Mouse (Mus musculus): Measurements from ENCODE around the gene Map3k13.

Gene Map3k13

DNA sequence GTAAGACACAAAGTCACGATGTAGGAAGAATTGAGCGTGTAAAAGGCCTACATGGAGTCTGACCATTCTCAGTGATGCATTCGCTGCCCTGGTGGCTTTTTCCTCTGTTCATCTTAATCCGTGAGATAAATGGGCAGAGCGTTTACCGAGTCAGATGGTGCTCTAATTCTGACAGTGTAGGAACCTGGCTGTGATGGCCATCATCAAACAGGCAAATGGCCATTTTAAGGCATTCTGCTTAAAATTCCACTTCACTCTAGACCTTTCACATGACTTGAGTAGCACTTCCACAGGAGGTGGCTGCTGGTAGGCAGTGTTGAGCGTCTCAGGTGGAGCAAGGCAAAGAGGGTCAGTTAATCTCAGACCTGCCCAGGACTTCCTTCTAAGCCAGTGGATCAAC, 58.2 kb downstream of the Map3k13 start:
- no peak for DNase-seq (ENCODE audit: low spot score in 2 of 2)

DNA sequence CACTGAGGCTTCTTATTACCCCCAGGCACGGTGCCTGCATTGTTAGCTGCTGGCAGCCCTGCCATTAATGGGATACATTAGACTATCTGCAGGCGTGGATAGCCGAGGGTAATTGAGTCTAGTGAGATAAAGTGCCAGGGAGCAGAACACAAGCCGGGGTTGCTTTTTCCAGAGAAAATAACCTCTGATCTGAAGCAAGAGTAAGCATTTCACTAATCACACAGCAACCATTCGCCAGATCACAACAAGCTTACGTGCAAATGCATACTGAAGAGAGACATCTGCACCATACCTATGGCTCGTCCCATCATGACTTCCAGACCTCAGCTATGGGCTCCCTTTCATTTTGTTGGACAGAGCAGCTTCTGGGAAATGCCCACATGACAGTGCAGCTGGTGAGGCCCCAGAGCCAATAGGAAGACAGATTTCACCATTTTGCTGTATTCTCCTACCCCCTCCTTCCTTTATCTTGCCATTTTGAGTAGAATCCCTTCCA, 59.3 kb downstream of the Map3k13 start:
- peak in 1 of 2 experiments; percentile 47 for DNase-seq (ENCODE audit: low spot score in 2 of 2)

DNA sequence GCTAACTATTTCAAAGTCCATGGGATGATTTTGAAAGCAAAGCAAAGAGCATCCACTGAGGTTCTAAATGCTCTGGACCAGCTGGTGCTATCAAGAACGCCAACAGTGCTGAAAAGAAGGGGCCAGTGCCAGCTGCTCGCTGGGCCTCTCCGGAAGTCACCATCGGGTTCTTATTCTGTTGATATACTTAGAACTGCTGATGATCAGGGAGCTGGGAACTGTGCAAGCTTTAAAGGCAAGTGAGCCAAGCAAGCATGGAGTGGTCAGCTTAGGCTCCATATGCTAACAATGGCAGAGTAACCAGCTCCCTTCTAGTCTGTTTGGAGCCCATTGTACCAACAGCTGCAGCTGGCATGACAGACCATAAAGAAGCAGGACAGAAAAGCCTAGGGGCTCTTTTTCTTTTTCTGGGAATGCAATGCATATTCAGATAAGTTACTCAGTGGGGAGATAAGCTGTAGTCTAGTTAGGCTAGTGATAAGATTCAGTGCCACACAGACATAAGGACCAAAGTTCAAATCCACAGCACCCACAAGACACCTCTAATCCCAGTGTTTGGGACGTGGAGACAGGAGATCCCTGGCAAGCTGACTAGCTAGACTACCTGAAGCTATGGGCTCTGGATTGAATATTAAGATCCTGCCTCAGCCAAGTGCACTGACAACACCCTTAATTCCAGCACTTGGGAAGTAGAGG, 60.6 kb downstream of the Map3k13 start:
- DNase-seq (ENCODE audit: low spot score in 2 of 2) = peak in 1 of 2 experiments; percentile 61

DNA sequence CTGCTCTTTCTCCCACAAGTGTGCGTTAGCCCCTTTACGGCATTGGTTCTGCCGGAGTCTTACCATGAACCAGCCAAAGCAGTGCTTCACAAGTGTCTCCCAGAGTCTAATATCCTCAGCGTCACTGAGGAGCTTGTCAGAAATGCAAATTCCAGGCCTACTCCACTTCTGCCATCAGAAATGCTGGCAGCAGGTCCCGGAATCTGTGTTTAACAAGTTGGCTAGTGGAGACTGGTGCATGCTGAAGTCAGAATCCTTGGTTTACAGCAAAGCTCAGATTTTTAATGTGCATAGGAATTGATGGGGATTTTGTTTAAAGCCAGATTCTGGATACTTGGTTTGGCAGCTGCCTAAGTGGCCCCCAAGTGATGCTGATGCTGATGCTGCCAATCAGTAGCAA, 62.0 kb downstream of the Map3k13 start:
- peak; percentile 49 to 51 for DNase-seq (ENCODE audit: low spot score in 2 of 2)

DNA sequence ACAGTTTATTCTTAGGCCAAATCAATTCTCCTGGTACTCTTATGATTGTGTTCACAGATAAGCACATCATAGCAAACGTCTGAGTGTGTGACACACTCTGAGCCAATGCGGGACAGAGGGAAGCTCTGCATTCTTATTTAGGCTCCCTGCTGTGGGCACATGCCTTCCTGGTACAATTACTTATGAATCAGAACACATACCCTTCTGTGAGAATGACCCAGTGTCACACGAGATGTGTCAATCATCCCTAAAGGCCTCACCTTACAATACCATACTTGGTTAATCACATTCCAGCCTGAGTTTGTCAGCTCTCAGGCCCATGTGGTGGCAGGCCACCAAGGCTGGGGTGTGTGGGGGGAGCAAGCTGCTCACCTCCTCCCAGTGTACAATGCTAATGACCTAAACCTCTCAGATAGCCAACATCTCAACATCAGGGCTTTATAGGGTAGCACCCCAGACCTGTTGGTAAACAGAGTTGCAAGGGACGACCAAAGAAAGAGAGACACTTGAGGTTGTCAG, 63.0 kb downstream of the Map3k13 start:
- DNase-seq (ENCODE audit: low spot score in 2 of 2) = no peak

DNA sequence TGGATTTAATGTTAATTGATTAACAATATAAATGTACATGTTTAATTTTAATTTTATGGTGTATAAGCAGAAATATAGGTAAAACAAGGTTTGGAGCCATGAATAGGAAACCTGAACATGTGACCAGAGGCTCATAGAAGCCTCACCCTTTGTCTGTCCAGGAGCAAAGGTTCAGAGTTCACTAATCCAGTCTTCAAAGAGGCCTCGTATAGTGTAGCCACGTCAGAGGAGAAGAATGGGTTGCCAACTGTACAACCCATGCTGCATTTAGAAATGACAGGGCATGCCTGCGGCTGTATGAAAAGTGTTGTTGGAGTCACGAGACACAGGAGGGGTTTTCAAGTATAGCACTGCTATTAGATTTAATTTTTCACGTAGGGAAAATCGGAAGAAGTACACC, 64.0 kb downstream of the Map3k13 start:
- DNase-seq (ENCODE audit: low spot score in 2 of 2) = no peak

DNA sequence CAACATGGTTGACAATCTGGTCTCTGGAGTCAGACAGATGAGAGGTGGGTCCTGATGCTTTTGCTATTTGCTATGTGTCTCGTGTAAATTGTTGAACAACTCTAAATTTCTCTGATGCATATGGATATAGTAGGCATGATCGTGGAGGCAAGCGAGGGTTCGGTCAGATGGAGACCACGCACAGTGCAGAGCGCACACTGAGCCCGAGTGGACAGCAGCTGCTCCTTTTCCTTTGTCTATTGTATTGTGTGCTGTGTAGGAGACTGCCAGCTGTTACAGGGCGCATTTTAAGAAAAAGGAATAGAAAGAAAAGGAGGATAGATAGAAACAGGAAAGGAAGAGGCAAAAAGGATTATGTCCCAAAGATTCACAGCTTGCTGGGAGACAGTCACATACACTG, 64.7 kb downstream of the Map3k13 start:
- DNase-seq (ENCODE audit: low spot score in 2 of 2) = no peak

DNA sequence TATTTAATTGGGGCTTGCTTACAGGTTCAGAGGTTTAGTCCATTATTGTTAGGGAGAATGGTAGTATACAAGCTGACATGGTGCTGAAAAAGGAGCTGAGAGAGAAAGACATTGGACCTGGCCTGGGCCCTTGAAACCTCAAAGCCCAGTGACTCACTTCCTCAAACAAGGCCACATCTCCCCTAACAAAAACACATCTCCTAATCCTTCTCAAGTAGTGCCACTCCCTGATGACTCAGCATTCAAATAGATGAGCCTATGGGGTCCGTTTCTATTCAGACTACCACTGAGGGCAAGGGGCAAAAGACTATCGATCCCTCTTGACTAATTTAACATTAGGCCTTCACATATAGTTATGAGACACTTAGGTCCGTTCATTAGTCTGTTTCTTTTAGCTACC, 68.3 kb downstream of the Map3k13 start:
- DNase-seq (ENCODE audit: low spot score in 2 of 2) = no peak

DNA sequence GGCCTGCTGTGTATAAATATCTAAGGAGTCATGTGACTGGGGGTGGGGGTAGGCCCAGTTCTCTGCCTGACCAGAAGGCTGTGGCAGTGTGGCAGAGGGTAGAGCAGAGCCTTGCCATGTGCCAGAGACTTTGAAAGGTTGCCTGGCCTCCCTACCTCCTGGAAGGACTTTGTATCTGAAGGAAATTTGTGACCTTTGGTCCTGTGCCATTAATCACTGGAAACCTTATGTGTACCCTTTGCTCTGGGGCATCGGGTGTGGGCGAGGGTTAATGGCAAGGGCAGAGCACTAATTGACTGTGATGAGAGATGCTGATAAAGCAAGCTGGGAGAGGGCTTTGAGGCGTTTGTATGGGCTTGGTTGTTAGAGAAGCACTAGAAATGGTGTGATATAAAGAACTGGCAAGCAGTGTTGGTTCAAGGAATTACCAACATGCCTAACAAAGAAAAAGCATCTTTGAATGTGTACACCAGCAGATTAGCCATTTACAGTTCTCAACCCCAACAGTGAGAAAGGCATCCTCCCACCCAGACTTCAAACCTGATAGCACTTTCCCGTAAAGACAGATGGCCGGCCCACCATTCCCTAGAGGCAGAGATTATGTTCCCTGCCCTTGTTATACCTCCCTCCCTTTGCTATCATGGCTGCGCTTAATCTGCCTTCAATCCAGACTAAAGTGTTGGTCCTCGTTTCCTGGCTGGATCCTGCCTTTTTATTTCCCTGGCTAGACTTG, 71.3 kb downstream of the Map3k13 start:
- no peak for DNase-seq (ENCODE audit: low spot score in 2 of 2)

DNA sequence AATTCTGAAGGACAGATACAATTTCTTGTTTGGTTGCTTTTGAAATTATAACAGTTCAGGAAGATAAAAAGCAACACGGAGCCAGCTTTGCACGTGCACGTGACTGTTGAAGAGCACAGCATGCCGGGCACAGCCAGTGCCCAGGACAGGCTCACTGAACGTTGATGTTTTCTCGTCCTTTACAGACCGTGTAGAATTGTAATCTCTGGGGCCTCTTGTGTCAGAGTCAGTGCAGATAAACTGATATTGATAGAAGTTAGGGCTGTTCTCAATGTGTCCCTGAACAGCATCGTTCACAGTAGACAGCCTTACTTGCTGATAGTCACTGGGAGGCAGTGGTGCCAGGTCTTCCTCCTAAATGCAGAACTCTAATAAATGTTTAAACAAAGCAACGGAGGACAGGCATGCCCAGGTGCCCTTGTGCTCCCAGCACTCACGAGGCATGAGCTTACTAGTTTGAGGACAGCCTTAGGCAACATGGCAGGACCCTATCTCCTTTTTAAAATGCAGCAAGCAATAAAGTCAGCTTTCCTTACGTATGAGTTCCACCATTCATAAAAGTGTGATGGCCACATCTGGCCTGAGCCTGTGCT, 71.9 kb downstream of the Map3k13 start:
- DNase-seq (ENCODE audit: low spot score in 2 of 2) = no peak

DNA sequence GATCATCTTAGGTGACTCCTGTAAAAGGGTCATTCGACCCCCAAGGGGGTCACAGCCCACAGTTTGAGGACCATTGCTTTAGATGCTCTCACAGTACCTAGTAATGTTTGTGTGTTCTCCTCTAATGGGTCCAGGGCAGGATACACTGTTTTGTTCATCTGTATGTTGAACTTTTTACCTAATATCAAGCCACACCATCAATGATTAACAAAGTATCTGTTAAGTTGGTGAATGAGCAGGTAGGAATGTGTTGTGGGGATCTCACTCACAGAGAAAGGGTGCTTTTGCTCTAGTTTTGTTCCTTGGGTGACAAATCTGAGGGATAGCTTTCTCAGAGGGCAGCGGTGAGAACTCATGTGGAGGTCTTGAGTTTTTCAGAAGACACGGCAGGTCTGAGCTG, 73.6 kb downstream of the Map3k13 start:
- DNase-seq (ENCODE audit: low spot score in 2 of 2) = no peak

DNA sequence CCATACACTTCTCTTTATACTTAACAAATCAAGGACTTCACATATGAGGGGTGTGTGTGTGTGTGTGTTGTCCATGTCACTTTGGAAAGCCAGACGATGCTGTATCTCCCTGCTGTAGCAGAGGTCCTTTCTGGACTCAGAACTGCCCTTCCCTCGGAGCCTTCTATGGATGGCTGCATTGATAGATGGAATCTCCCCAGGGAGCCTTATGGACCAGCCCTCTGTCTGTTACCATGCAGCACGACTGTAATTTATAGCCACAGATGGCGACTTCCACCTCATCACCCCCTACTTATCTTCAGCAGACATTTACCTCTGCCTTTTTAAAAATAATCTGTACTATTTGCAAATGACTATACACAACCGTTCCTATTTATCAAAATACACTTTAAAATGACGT, 74.5 kb downstream of the Map3k13 start:
- DNase-seq (ENCODE audit: low spot score in 2 of 2) = no peak

DNA sequence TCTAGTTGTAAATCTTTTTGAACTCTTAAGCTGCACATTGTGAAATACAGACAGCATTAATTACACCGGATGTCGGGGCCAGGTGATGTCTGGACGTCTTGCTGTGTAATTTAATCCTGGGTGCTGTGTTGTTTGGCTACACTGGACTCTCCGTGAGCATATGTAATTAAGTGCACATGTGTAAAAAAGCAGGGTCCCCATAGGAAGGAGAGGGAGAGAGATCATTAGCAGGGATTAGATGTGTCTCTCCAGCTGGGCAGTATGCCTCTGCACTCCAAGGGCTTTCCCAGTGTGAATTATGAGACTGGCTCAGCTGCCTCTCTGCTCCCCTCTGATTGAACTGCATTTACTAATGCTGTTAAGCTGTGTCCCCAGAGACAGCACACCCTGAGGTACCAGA, 75.7 kb downstream of the Map3k13 start:
- DNase-seq (ENCODE audit: low spot score in 2 of 2) = no peak

DNA sequence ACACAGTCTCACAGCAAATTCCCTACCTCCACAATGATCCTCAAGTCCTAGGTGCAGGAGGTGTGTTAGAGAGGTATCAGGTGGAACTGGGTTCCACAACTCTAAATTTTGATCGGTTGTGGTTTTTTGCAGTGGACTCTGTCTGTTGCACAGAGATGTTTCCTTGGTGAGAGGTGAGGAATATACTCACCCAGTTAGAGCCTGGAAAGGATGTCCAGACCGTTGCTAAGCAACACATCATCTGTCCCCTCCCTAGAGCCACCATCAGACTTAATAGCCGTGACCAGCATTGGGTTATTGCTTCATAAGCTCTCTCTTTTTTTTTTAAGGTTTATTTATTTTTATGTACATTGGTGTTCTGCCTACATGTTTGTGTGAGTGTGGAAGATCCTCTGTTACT, 83.6 kb downstream of the Map3k13 start:
- DNase-seq (ENCODE audit: low spot score in 2 of 2) = no peak

DNA sequence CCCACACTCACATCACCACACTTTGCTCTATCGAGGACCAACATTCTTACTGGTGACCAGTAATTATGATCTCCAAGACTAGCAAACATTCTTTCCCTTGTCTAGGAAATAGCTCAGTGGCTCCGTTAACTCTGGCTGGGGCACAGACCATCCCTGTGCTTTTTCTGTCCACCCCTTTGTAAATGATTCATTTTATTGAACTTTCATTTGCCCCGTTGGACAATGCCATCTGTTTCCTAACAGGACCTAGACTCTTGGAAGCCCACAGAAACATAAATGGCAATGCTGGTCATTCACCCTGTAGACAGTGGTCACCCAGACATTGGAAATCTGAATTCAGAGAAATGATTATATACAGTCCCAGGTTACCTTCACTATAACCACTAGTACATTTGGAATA, 84.7 kb downstream of the Map3k13 start:
- no peak for DNase-seq (ENCODE audit: low spot score in 2 of 2)

DNA sequence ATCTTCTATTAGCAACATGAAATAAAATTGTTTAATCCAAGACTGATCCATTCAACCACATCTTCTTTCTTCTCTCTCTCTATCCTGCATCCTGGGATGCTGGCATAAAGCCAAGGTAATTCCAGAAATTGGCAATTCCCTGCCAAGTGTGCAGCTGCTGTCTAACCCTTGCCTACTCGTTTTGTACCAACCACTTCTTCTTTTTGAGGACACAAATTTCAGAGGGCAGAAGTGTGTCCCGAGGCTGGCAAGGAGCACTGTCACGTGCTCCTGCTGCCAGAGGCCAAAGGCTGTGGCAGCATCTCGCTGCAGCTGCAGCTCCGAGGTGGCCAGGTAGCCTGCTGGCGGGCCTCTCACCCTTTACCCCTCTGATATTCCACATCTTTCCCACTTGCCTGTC, 87.0 kb downstream of the Map3k13 start:
- peak; percentile 51 to 60 for DNase-seq (ENCODE audit: low spot score in 2 of 2)

DNA sequence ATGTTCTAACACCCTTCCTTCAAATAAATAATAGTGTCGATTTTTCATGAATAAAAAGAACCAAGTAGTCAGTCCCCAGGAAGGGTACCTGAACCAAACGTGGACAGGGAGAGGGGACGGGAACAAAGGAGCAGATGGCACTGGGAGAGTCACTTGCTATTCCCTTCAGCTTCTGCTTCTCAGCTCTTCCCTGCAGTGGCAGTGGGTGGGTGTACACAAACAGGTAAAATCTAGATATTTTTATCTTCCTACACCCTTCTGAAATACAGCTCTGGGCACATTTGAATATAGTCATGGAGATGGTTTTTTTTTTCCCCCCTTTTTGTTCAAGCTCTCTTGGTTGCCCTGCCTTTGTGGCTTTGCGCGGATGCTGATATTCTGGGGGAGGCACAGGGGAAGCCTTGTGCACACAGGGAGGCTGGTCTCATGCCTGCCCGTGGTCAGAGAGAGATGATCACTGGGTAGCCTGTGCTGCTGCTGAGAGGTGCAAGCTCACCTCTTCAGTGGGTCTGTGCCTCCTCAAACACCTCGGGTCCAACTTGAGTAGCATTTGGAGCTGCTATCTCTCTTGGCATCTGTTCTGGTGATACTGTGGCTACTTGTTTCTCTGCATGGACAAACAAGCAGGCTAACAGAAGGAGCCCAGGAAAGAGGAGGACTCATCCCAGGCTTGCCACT, 87.6 kb downstream of the Map3k13 start:
- no peak for DNase-seq (ENCODE audit: low spot score in 2 of 2)

DNA sequence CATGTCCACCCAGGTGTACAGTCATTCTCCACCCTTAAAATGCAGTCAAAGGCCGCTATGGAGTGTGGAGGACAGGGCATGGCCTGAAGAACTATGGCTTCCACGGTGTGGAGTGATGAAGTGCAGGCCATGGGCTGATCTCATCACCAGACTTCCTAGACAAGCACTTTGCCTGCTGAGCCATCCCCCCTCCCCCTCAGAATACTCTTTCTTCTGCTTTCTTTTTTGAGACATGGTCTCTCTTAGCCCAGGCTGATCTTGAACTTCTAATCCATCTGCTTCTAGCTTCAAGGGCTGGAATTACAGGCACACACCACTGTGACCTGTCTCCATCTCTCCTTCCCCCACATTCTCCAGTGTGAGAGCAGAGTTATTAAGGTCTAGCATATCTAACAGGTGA, 93.5 kb downstream of the Map3k13 start:
- no peak for DNase-seq (ENCODE audit: low spot score in 2 of 2)

DNA sequence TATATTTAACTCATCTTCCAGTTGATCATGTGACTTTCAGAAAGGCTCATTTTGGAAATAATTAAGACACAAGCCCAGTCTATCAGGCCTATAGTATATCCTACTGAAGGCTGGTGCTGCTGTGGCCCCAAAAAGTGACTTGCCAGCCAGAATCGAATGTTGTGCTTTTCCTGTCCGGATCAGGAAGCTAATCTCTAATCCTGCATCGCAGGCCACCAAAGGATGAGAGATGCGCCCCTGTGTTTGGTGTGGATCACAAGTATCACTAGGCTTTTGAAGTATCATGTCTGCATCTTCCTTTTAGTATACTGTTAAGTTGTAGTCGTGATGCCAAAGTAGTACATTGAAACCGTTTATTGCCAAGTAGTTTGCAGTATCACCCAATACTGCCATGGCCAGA, 99.7 kb downstream of the Map3k13 start:
- peak; percentile 6 to 15 for DNase-seq (ENCODE audit: low spot score in 2 of 2)

DNA sequence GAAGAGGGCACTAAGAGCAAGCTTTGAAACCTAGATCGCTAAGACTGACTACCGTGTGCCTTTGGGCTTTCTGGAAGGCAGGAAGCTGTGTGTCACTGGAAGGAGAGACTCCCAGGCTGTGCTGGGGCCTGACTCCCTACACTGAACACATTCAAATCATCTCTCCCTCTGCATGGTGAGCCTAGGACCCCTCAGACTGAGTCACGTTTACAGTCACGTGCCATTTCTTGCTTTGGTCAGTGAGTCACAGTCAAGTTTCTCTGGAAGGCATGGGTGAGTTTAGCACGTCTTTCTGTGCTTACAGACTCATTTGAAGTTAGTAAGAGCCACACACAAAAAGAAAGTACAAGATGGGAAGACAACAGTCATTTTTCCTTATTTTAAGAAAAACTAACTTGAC, 107.1 kb downstream of the Map3k13 start:
- DNase-seq (ENCODE audit: low spot score in 2 of 2) = no peak

DNA sequence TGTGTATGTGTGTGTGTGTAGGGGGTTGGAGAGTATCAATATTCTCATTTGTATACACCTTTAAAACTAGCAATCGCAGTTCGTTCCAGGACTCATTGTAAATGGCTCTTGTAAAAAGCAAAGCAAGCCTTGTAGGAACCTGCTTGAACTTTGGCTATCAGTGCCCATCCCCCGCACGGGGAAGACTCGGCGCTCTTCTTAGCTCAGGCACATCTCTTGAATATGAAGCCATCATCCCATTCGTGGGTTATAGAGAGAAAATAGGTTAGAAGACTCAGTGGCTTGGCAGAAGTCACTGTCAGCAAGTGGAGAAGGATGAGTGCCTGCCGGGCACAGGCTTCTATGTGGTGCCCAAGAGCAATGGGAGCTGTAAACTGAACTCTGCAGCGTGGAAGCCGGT, 110.5 kb downstream of the Map3k13 start:
- DNase-seq (ENCODE audit: low spot score in 2 of 2) = no peak

DNA sequence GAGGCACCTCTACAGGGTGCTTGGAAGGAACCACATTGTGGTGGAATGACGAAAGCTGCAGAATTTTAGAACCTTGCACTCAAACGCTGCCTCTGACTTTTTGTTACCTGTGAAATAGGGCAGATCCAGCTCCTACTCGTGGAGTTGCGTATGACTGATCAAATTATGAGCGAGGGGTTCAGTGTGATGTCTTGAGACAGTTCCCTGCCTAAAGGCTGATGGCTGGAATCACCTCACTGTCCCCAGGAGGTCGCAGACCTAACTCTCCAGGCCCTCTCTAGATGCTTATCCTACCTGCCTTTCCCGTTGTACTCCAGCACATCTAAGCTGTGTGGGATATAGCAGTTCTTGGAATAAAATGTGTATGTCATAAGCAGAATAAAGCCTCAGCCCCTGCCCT, 111.8 kb downstream of the Map3k13 start:
- DNase-seq (ENCODE audit: low spot score in 2 of 2) = no peak
